Mouse (Mus musculus) right cerebral cortex, postnatal 14 days (tissue): Measurements from ENCODE around the gene Rnf141.

ENCODE experiments used
- DNase-seq: peaks from one replicate; pipeline ENCODE4 v3.0.0; 2022

The Rnf141 gene

DNA sequence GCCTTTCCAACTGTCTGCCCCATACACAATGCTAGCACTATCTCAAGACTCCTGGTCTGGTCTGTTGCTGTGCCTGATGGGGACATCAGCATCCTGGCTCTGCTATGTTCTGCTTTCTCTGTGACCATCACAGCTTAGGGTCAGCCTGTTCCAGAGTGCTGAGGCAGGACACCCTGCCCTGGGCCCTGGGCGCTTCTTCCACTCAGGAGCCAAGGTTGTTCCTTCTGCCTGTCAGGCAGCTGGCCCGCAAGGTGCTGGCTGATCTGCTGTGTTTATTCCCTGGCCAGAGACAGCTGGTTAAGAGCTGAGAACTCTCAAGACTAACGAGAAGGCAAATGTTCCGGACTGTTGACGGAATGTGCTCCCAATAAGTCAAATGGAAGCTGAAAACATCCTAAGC is 52.1 kb downstream of the Rnf141 start:
- no peak for DNase-seq

DNA sequence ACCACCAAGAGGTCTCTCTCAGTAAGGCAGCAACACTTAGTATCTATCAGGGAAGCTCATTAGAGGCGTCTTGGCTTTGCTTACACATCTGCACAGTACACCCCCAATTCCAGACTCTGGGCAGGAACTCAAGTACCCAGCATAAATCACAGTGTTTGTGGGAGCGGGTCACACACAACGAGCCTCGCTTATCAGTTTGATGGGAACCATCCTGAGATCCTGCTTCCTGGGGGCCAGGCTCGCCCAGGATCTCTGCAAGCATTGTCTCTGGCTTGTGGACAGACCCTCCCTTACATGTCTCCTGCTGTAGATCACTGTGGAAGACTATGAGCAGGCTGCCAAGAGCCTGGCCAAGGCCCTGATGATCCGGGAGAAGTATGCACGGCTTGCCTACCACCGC is 53.4 kb downstream of the Rnf141 start:
- DNase-seq, result no peak

DNA sequence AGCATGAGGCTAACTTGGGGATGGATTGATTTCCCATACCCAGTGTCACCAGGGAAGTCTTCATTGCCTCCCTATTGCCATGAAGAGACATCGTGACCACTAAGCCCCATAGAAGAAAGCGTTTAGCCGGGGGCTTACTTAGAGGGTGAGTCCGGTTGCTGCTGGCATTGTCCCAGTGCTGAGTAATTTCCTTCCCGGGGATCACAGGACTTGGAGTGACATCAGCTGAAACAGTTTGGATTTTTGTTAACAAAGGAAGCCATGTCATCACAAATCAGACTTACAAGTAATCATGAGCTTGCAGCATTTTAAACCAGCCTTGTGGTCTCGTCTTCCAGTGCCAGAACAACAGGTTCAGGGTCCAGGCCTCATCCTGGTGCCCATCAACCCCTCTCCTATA is 56.9 kb downstream of the Rnf141 start:
- DNase-seq, result no peak

DNA sequence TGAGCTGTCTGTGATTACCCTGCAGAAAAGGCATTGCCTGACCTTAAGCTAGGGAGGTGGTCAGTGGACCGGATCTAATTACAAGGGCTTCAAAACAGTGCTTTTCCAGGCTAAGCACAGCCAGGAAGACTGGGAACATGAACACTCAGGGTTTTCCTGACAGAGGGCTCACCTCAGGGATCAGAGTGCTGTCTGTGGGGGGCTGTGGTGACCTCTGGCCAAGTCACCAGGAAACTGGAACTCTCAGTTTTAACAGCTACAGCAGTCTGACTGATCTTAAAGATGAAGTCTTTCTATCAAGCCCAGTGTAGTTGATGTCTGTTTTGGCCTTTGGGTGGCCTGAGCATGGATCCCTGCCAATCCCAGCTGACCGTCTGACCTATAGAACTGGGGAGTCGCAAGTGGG is 58.5 kb downstream of the Rnf141 start:
- no peak for DNase-seq

DNA sequence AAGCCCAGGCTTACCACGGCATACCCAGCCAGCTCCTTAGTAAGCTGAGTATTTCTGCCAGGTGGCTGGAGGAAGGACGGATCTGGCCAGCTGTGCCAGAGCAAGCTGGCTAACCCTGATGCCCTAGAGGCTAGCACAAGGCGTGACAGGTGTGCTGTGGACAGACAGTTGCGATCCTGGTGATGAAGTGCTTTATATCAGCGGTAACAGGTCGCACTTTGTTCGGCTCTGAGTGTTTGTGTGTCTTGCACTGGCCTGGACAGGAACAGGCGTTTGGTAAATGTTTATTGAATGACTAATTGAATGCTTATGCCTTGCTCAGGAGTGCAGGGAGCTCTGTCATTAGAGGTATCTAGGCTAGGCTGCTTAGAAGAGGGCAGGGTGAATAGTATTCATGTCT is 59.3 kb downstream of the Rnf141 start:
- no peak for DNase-seq

DNA sequence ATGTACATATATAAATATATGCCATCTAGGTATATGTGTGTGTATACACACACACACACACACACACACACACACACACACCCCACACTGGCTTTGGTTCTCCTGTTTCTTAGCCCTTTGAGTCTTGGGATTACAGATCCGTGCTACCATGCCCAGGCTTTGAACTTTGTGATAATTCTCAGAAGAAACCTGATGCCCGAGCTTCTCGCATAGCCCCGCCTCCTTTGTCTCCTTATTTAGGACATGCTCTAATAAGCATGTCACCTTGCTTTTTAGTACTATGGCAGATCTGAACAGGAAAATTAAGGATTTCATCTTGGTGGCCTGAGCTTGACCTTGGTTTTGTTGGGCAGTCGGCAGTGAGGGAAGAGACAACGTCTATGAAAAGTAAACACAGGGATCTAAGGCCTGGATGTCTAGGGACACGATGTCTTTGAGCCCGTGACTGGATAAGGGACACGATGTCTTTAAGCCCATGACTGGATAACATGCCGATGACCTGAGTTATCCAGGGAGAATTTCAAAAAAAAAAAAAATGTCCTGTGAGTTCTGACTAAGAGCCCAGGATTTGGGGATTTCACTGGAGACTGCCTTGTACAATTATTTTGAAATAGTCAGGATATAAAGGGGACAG is 61.3 kb downstream of the Rnf141 start:
- no peak for DNase-seq

DNA sequence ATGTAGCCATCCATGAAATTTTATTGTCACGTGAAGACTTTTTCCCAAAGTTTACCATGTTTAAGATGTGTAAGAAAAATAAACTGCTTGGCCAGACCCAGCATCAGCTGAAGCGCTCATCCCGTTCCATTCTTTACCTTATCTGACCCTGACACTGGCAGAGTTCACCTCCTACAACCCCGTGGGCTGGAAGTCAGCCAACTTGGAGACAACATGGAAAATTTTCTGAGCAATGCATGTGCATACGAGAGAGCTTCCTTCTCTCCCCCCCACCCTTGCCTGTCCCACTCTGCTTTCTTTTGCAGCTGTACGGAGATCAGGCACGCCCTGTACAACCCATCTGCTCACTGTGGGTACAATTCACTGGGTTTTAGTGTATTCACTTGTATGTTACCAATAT is 62.1 kb downstream of the Rnf141 start:
- no peak for DNase-seq

DNA sequence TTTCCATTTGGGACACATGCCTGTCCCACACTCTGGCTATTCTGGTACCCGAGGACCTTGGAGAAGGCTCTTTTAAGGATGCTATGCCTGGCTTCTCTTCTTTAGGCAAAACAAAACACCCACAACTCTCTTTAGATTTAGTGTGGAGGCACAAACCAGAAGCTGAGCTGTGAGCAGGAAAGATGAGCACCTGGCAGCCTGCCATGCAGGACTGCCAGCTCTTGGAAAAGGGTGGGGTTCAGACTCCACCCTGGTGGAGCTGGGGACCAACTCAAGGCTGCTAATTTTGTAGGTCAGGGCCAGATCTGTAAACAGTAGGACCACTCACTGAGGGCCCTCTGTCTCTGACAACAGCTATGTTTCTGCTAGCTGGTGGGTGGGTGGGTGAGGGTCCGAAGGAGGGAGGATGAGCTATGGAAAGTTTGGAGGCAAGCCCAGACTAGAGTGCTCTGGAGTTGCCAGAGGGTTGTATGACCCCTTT is 63.0 kb downstream of the Rnf141 start:
- peak; percentile 75 for DNase-seq

DNA sequence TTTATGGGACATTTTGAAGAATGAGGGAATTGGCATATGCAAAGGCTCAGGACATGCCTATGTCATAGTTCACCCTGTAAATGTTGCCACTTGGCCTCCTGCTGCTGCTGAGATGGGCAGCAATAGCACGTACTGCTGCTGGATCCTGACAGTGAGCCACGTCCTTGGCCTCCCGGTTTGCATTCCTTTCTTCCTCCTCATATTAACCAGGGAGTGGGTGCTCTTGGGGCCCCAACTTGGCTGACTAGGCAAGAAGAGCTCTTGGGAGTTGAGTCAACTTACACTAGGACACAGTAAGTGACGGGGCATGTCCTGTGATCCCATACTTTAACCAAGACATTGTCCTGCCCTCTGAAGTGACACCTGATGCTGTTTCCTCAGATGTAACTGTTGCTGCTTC is 63.7 kb downstream of the Rnf141 start:
- DNase-seq, result no peak

DNA sequence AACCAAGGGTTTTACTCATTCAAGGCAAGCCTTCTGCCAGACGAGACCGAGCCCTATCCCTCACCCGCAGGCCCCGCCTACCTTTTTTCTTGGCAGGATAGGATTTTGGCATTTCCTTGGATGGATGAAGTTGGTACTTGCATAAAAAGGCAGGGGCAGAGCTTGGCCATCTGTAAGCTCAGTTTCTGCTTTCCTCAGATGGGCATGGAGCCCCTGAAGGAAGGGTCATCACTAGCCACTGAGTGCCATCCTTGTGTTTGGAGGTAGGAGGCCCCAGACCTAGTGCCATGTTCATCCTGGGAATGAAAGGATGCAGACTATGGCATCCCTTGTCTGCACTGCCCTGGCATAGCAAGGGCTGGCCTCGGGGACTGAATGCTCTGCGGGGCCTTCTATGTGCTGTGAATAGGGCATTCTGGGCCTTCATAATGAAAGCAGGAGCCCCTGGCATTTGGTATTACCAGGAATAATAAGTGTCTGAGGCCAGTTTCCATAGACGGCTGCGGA is 64.6 kb downstream of the Rnf141 start:
- DNase-seq, result no peak

DNA sequence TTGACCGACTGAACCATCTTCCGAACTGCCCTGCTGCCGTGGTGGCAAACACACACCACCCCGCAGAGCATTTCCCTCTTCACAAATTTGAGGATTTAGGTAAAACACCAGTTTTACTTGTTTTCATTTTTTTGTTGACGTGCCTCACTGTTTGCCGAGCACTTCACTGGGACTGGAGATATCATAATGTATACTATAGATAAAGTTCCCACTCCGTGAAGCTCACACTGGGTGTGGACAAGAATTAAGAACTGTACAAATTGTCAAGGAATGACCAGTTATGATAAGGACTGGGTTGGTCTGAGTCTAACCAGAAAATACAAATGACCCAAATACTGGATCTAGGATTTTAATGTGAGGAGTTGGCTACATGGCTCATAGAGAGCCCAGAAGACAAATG is 65.3 kb downstream of the Rnf141 start:
- DNase-seq, result no peak

DNA sequence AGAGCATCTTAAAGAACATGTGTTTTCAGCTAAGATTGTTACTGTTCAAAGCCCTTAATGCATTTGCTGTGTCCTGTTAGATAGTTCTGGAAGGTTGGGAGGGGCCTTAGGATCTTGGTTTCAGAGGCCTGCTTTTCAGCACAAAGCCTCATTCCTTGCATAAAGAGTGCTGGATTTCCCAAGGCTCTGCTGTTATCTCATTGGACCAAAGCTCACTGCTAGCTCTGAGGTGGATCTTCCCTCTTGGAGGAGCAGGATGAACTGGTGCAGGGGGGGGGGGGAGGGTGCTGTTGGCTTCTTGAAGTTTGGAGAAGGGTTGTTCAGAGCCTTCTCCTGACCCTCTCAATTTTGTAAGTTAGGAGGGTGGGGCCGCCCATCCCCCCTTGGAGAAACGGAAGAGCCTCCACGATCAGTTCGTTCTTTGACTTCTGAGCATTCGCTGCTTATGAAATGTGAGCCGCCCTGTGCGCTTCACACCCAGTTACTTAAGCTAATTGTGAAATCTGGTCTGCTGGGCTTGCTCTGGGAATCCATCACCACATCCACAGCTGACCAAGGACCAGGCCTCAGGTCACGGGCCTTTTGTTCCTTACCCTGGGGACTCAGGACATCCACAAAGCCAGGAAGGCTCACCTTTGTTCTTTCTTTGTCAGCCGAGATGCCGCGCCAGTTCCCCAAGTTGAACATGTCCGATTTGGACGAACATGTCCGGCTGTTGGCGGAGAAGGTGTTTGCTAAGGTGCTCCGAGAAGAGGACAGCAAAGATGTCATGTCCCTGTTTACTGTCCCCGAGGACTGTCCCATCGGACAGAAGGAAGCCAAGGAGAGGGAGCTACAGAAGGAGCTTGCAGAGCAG is 66.9 kb downstream of the Rnf141 start:
- no peak for DNase-seq

DNA sequence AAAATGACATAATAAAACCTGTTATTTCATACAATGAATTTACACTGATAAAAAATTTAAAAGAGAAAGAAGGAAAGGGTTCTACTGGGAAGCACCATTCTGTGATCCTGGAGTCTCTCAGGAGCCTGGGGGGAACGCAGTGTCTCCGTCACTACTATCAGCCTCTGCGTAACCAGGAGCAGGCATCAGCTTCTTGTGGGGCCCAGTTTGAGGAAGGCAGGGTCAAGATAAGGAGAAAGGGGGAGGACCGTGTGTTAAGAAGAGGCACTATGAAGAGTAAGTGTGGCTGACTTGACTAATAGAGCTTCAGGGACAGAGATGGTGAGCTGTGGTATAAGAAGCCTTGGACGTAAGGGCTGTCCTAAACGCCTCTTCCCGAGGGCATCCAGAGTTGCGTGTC is 69.6 kb downstream of the Rnf141 start:
- no peak for DNase-seq

DNA sequence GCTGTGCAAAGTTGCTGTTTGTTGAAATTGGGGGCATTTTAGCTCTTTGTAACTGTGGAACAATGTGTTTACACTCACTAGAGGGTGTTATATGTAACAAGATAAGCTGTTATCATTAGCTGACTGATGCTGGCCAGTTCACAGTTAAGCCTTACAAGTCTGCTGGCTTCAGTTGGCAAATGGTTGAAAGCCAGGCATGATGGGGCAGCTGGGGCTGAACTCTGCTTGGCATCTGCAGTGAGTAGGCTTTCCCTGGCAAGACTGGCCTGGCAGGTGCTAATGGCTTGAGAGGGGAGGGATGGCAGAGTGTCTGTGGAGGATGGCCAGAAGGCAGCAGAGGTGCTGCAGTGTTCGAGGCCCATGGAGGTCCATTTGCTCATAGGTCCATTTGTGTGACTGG is 70.2 kb downstream of the Rnf141 start:
- no peak for DNase-seq

DNA sequence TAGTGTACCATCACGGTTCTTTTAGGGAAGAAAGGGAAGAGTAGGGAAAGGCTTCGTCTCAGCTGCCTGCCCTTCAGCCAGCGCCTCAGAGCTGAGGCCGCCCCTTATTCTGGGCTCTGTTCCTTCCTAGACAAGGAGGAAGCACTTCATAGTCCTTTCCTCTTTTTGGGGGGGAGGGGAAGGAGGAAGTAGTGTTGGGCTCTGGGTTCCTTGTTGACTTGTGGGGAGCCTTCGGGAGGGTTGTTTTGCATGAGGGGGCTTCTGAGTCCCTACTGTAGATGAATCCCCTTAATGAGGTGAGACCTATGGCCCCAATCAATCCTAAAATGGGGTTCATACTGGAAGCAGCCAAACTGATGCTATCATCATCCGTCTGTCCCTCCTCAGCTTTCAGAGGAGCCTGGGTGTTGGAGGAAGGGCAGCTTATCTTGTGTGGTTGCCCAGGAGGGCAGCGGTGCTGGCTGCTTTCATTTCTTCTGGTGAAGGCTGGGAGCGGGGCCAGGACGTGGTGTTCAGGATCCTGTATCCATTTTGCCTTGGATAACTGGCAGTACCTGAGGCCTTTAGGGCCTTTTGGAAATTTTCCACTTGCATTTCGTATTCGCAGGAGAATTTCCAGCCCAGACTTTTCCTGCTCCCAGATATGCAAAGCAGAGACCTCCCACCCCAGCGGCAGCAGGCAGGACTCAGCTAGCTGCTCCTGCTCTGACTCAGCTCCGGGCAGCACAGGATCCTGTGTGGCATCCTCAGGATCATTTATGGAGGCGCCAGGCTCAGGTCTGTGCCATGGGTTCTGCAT is 70.9 kb downstream of the Rnf141 start:
- DNase-seq, result peak; percentile 30

DNA sequence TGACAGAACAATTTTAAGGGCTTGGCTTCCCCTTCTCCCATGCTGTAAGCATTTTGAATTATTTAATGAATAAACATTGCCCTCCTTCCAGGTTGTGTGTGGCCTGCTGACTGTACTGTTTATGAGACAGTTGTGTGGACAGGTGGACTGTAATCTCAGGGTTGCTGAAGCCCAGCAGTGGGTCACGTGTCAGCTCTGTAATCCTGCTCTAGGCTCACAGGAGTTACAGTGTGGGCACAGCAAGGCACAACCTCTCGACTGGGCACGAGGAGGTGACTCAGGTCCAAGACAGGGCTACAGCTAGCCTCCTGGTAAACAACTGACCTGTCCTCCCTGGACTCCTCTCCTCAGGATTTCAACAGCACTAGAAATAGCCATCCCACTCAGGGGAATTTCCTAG is 71.9 kb downstream of the Rnf141 start:
- no peak for DNase-seq

DNA sequence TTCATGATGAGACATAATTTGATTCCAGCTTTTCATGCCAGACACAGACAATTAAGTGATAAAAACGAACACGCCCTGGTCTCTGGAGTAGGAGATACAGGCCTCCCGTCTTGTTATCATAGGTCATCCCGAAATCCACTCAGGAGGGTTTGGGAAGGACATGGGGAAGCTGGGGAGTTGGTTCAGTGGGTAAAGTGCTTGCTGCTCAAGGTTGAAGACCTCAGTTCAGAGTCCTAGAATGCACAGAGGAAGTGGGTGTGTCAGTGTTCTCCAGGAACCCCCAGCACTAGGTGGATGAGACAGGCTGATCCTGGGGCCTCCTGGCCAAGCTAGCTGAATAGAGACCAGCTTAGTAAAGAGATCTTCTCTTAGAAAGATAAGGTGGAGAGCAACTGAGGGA is 73.3 kb downstream of the Rnf141 start:
- no peak for DNase-seq

DNA sequence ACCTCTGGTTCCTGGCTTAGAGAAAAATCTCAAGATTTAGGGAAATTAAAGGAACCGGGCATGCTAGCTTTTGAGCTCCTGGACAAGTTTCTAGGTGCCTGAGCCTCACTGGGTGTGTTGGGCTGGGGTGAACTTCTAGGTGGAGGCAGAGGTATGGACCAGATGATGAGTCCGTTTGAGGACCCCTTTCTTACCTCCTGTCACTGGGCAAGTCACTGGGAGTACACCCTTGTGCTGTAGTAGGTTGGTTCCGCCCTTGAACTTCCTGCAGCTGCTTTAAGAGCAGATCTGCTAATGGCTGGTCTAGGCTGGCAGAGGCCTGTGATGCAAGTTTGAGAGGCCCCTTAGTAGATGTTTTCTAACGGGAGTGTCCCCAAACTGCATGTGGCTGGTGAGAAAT is 75.2 kb downstream of the Rnf141 start:
- DNase-seq, result no peak

DNA sequence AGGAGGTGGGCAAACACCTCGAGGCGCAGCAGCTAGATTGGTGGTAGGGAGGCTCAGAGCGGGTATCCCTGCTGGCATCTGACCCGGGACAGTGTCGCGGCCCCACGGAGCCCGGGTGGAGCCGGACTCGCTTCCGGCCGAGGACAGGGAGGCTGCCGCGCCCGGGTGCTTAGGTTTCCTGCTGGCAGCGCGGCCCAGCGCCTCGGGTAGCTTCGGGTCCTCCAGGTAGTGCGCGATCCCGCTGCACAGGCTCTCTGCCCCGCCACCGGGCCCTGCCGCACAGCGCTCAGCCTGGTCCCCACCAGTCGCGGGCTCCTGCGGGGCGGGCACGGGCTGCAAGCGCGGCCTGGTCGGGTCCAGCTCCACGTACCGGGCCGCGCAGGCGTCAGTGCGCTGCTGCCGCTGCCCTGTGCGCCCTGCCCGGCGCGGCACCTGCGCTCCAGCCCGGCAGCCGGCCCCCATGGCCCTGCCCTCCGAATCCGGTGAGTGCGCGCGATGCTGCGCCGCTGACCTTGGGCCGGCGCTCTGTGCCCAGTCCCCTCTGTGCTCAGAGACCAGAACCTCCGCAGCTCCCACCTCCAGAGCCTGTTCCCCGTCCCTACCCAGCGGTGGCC is 75.7 kb downstream of the Rnf141 start:
- peak; percentile 55 for DNase-seq

DNA sequence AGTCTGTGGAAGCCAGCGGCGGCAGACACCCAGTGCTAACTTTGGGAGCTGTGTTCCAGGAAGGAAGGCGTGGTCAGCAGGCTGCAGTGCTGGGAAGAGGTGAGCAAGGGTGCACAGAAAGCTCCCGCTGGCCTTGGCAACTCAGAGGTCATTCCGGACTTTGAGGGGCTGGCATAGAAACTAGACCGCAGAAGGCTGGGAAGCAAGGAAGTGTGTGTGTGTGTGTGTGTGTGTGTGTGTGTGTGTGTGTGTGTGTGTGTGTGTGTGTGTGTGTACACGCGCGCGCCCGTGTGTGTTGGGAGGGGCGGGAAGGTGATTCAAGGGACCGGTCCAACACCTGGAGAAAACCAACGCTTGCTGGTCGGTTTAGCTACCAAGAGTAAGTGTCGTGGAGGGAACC is 76.3 kb downstream of the Rnf141 start, which contains the start of gene Ampd3:
Ampd3 (plus strand) TSS at position 206 of the 400 bp plus-strand sequence.
- peak; percentile 21 for DNase-seq

DNA sequence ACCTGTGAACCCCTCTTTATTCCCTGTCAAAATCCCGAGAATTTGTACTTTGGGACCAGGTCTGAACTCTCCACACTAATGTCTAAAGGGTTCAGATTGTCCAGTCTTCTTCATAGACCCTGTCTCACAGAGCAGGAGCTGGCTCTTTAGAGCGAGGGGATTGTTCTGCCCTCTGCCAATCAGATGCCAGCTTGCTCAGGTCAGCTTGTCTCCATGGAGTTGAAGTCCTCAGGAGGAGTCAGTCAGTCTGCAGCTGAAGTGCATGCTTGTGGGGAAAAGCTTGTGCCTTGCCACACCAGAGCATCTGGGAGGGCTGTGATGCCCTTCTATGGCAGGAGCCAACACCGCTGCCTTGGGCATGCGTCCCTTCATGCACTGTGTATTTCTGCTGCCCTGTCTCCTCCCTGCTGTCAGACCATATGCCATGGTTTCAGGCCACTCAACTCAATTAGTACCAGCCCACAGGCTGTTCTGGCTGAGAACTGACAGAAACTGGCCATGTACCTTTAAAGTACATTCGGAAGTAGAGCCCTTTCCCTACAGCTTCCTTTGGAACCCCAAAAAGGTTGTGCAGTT is 81.6 kb downstream of the Rnf141 start:
- DNase-seq, result no peak

DNA sequence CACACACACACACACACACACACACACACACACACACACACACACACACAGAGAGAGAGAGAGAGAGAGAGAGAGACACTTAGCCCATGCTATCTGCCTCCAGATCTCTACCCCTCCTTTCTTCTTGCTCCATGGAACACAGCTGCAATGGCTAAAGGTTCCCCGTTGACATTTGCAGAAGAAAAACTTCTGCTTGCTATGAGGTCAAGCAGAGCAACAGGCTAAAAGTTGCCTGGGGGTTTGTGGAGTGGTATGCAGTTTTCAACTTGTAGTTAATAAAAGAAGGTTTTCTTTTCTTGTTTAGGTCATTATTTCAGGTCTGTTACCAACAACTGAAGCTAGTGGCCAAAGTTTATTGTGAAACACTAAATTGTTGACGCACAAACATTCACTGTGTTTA is 87.8 kb downstream of the Rnf141 start:
- DNase-seq, result no peak

DNA sequence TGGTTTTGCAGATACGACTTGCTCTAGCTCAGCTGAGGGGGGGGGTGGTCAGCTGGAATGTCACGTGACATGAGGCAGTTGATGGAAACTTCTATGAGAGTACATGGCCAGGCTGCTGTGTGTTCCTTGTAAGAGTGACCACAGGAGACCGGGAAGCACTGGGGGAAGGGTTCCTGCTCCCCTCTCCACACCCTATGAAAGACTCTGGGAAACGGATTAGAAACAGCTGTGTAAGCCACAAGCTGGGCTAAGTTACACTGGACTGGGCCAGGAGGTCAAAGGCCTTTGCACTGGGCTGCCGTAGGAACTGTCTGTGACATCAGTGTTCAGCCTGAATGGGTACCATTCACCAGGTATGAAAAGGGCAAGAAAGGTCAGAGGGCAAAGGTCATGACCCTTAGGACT is 90.3 kb downstream of the Rnf141 start:
- DNase-seq, result no peak
